Mouse (Mus musculus): ENCODE data around the gene Ift20.
A peak's percentile ranks its signal among the peaks of the same experiment; 100 is the strongest.
"Not testable (repeated sequence)": the region's sequence is repeated elsewhere in the genome, so short reads cannot be mapped to it uniquely, and the experiment has no call there.

Gene Ift20

GRCm38 (mm10) chr11:78522481-78522997 lies 13.6 kb upstream of the Ift20 start:
- DNase-seq (ENCODE audit: low read depth, low spot score), result peak; percentile 49

DNA sequence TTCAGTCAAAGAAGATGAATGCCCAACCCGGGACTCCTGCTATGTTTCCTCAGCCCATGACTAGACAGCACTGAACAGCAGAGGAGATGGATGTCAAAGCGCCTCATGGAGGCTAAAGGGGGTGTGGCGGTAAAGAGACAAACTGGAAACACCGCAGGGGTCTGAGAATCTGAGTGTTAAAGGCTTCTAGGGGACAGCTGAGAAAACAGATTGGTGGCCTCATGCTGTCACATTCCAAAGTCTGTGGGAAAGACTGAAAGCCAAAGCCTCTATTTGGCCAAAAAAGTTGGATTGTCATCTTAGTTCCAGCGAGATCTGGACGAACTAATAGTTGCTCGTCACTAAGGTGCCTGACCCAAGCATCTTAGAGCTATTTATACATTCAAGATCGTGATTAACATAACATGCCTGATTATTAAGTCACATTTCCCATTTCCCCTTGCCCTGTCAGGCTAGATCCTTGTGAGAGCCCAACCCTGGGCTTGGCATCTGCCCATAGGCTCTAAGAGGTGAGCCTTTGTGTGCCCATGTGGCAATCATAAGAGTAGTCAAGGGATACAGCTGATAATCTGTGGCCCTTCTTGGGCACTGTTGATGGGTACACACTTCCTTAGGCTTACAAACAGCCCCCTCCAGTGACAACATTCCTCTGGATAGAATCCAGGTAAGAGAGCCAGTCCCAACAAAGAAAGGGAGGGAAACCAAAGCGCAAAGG lies 12.8 kb upstream of the Ift20 start:
- peak; percentile 22 for DNase-seq (ENCODE audit: low read depth, low spot score)

DNA sequence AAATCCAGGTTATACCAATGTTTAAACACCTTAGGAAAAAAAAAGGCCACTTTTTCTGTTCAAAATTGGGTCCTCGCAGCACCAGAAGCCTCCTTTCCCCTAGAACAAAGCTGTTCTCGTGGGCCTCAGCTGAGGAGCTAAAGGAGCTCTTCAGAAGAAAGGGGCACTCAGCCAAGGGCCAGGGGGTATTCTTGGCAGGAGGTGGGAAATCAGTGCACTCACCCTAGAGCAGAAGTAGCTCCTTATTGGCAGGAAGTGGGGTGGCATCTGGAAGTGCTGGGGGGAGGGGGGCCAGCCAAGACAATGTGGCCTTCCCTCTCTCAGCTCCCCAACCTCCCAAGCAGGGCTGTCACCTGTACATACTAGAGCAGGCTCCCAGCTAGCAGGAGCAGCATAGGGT lies 11.3 kb upstream of the Ift20 start:
- DNase-seq (ENCODE audit: low read depth, low spot score), result no peak

DNA sequence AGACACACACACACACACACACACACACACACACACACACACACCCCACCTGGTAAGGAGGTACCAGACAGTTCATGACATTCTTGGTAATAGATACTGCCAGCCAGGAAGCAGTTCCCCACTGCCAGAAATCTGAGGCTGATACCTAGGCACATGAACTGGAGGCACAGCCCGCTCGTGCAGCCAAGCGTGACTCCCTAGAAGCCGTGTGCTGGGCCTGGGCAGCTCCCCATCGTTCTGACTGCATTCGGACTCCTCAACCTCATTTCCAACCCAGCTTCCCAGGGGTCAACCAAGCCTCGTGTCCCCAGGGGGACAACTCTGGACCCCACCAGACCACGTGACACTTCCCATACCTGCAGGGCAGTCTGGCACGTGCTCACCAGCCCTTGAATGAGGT lies 7.4 kb upstream of the Ift20 start:
- no peak for DNase-seq (ENCODE audit: low read depth, low spot score)

GRCm38 (mm10) chr11:78530001-78530400 lies 6.2 kb upstream of the Ift20 start:
- no peak for DNase-seq (ENCODE audit: low read depth, low spot score)

DNA sequence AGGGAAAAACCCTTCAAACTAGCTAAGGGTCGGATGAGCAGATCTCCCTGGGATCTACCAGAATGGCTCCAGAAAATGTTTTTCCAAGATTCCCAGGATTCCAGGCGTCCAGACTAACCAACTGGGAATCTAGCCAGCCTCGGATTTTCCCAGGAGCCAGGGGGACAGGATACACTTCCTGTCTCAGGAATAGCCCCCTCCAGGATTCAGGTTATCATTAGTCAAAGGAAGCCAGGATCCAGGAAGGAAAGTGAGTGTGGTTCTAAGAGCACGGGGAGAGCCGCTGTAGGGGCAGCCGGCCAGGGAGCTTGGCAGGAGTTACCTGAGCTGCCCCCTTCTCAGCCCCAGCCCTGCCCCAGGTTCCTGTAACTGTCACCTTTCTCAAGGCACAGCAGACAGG lies 5.1 kb upstream of the Ift20 start:
- no peak for DNase-seq (ENCODE audit: low read depth, low spot score)

- not testable (repeated sequence) for DNase-seq (ENCODE audit: low read depth, low spot score)
Observed at GRCm38 (mm10) chr11:78531515-78531914, 4.6 kb upstream of the Ift20 start.

DNA sequence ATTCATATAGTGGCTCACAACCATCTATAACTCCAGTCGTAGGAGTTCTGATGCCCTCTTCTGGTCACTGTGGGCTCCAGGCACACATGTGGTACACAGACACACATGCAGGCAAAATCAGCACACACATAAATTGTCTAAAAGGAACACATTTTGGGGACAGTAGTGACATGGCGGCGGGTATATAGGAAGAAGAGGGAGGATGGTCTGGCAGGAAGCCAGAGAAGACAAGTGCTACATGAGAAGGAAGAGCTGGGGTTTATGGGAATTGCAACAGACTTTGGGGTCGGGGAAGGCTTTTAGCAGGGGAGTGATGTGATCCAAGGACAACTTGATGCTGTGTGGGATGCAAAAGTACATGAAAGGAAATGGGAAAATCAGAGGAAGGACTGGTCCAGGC lies 1.6 kb upstream of the Ift20 start:
- peak; percentile 22 for DNase-seq (ENCODE audit: low read depth, low spot score)

DNA sequence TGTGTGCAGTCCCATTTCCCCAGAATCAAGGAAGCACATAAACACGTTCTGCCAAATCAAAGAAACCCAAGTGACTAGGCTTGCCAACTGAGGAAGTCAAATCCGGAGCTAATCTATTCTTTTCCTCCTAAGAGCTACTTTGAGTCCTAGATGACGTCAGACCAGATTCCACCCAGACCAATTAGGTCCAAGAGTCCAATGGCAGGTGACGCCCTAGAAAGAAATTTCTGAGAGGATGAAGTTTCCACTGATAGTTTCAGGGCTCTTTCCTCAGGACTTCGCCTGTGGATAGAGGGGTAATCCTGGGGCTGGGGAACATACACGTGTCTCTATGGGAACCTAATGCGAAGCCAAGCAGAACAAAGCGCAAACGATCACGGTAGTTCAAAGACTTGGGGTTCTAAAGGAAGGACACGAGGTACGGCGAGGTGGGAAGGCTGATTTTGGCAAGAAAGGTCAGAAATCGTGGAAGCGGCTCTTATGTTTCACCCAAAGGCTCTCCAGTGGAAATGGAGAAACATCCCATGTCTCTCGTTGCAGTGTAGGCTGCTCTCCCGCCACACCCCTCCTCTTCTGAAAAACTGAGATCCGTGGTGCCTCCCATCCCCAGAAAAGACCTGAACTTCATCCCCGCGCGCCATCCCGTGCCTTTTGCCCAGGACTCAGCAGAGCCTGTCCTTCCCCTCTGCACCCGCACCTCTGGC lies 633 bp upstream of the Ift20 start:
- DNase-seq (ENCODE audit: low read depth, low spot score), result peak; percentile 82

DNA sequence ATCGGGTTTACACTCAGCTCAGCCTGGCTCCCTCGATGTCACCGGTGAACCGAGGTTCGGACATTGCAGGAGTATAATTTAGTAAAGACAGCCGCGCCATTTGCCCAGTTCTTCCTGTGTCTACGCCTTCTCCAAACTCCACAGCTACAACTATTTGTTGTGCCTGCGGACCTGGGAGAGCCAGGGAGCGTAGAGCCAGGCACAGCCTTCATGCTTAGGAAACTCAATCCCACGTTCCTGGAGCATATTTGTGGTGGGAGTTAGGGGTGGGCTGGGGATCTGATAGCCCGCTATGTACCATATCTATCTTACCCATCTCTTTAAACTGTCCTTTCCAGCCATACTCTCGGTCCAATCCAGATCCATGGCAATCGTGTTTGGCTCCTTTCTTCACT lies 526 bp downstream of the Ift20 start:
- DNase-seq (ENCODE audit: low read depth, low spot score), result no peak

DNA sequence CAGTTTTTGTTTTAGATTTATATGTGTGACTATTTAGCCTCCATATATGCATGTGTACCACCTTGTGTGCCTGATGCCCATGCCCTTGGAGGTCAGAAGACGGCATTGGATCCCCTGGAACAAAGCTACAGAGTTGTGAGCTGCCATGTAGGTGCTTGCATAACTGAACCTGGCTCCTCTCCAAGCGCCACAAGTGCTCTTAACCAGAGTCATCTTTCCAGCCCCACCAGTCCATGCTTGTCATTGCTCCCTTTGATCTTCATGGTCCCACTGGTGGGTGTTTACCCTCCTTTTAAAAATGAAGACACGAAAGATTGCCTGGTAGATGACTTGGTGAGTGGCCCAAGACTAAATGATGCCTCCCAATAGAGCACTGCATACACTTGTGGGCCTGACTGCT lies 4.2 kb downstream of the Ift20 start:
- DNase-seq (ENCODE audit: low read depth, low spot score), result no peak

DNA sequence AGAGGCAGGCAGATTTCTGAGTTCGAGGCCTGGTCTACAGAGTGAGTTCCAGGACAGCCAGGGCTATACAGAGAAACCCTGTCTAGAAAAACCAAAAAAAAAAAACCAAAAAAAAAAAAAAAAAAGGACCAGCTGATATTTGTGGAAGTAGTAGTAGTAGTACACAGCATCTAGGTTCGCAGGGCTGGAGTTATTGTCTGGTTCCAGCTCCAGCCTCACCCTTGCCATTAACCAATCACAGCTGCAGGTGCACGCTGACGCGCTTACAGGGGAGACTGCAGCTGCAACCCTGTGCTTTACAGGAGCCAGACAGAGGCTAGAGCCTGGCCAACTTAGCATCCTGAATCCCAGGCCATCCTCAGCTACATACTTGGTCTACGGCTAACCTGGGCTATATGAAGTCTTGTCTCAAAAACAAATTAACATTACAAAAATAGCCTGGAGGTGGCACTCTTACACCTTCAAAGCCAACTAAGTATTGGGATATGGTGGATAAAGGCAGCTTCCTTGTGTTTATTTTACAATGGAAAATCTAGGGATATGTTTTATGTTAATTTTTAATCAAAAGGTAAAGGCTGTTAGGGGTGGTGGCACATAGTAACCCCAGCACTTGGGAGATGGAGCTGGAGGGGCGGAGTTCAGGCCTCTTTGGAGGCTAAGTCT lies 8.4 kb downstream of the Ift20 start:
- DNase-seq (ENCODE audit: low read depth, low spot score), result peak; percentile 26

GRCm38 (mm10) chr11:78545181-78545580 lies 9.0 kb downstream of the Ift20 start:
- DNase-seq (ENCODE audit: low read depth, low spot score), result no peak

DNA sequence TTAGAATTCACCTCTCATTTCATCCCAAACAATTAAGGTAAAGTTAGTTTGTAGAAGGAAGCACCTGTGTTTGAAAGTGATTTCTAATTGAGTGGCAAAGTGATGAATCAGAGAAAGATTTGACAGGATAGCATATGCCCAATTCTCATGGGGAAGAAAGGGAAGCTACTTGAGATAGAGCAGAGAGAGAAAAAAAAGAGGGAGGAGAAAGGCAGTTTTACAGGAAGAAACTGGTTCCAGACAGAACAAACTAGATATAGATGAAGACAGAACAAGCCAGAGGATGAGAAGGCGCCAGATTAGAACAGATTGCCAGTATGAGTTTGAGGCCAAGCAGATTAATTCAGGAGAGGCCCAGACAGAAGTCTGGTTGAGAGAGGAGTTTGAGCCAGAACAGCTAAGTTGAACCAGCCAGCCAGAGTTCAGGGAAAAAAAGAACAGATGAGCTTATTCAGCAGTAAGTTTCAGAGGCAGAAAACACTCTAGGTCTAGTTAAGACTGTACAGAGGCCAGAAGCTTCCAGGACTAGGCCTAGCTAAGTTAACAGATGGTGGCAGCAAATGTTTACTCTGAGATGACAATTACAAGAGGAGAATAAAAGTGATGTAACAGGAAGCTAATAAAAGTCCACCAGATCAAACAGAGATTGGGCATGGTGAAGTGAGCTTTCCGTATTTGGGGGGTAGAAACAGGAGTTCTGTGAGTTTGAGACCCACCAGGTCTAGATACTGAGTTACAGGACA lies 11.7 kb downstream of the Ift20 start:
- DNase-seq (ENCODE audit: low read depth, low spot score), result no peak

GRCm38 (mm10) chr11:78549491-78549987 lies 13.4 kb downstream of the Ift20 start:
- DNase-seq (ENCODE audit: low read depth, low spot score), result no peak

DNA sequence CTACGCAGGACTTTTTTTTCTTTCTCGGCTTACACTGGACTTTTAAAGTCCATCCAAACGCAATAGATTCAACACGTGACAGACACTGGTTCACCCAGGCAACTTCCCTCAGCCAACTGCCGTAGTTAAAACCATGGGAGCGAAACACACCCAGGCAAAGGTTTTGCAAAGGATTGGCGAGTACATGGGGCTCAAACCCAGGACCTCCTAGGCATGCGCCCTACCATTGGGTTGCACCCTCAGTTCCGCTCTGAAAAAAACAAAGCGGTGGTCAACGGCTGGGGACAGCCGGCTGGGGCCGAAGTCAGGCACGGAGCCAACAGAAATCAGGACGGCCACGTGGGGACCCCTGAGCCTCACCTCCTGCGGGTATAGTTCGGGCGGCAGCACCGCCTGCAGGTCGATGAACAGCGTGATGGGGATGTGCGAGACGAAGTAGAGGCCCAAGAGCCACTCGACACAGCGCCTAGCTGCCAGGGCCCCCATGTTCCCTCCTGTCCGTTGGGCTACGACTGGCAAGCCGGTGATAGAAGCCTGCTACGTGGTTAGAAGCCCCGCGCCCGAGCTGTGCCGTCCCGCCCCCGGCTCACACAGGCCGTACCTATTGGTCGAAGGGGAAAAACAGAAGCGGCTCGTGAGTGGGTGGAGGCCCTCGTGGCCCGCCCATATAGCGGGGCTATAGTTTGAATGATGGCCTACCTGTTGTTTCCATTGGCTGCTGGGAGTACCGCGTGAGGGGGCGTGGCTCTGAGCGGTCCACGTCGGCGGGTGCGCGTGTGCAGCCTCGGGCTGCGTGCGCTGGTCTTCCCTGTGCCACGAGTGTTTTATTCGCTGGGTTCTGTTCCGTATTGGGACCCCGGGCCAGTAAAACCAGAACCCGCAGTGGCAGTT lies 14.3 kb downstream of the Ift20 start, which contains the start of gene Tmem97:
TSS of gene Tmem97 (minus strand) at position 610 of the 891 bp plus-strand sequence.
- DNase-seq (ENCODE audit: low read depth, low spot score), result peak; percentile 99

GRCm38 (mm10) chr11:78551059-78551398 lies 14.9 kb downstream of the Ift20 start:
- no peak for DNase-seq (ENCODE audit: low read depth, low spot score)

- no peak for DNase-seq (ENCODE audit: low read depth, low spot score)
Observed at GRCm38 (mm10) chr11:78555623-78556022, 19.5 kb downstream of the Ift20 start.

DNA sequence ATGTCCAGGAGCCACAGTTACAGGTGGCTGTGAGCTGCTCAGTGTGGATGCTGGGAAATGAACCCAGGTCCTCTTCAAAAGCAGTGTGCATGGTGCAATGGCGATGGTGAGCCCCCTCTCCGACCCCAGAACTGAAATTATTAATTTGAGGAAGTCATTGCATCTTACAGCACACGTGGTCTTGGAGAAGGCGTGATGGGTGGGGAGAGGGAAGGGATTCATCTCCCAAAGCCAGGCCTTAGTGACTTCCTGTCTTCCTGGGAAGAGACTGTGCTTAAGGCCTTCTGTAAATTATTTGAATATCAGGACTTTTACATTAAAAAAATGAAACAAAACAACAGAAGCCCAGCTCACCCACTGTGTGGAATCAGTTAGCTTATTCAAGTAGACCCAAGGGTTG lies 19.9 kb downstream of the Ift20 start:
- DNase-seq (ENCODE audit: low read depth, low spot score), result no peak

GRCm38 (mm10) chr11:78557241-78557640 lies 21.1 kb downstream of the Ift20 start:
- DNase-seq (ENCODE audit: low read depth, low spot score), result peak; percentile 66

- peak; percentile 80 for DNase-seq (ENCODE audit: low read depth, low spot score)
Observed at GRCm38 (mm10) chr11:78560447-78560846, 24.3 kb downstream of the Ift20 start.

Measured in ZHBTc4 (cell line).